Mouse (Mus musculus): ENCODE data around the gene Ppp1cb. TPM values are rescaled to one million over a fixed set of nuclear protein-coding genes. Genes with fewer than 3 reads are reported as not detected.

Ppp1cb gene
- polyA plus RNA-seq, 1 experiment from 2014 or later, result 219 TPM

- Histone ChIP-seq H3K27me3 (ENCODE audit: control insufficient read depth, insufficient read depth, low read length) (no peaks in the 10 kb centered on the region), H3K9ac (ENCODE audit: low read depth, low read length) (no peak overlapping the region), H3K4me3 (ENCODE audit: low read length) (no peak overlapping the region), H3K4me2 (replicated peaks; ENCODE audit: low read depth, low read length) (no peak overlapping the region), H3K36me3 (ENCODE audit: control insufficient read depth, insufficient read depth, low read length) (peaks cover 6% of the 10 kb centered on the region; the same call in 1 of the 2 replicates), H3K27ac (ENCODE audit: low read depth, low read length) (no peak overlapping the region), H3K4me1 (ENCODE audit: control insufficient read depth, insufficient read depth, low read length) (no peaks in the 10 kb centered on the region), H3K9me3 (ENCODE audit: control insufficient read depth, low read length) (no peaks in the 10 kb centered on the region)
- WGBS, result 57% methylated on average over 3 of the region's 3 CpGs
- no peak for ATAC-seq (ENCODE audit: low FRiP score, low TSS enrichment)
These were observed 50.1 kb downstream of the Ppp1cb start for GRCm38 (mm10) chr5:32508766-32509165.

- no peak for ATAC-seq (ENCODE audit: low FRiP score, low TSS enrichment)
- H3K27me3 ChIP-seq (ENCODE audit: control insufficient read depth, insufficient read depth, low read length), result no peaks in the 10 kb centered on the region
- no peak overlapping the region for H3K27ac ChIP-seq (ENCODE audit: low read depth, low read length)
- no peaks in the 10 kb centered on the region for H3K9me3 ChIP-seq (ENCODE audit: control insufficient read depth, low read length)
- no peak overlapping the region for H3K4me2 ChIP-seq (replicated peaks; ENCODE audit: low read depth, low read length)
- WGBS, result 42% methylated on average over 1 of the region's 1 CpGs
- no peak overlapping the region for H3K4me3 ChIP-seq (ENCODE audit: low read length)
- H3K4me1 ChIP-seq (ENCODE audit: control insufficient read depth, insufficient read depth, low read length), result no peaks in the 10 kb centered on the region
- H3K9ac ChIP-seq (ENCODE audit: low read depth, low read length), result no peak overlapping the region
- H3K36me3 ChIP-seq (ENCODE audit: control insufficient read depth, insufficient read depth, low read length), result no peaks in the 10 kb centered on the region
These were observed 61.7 kb downstream of the Ppp1cb start for GRCm38 (mm10) chr5:32520381-32520780.

GRCm38 (mm10) chr5:32549449-32549848 lies 90.8 kb downstream of the Ppp1cb start:
- H3K27me3 ChIP-seq (ENCODE audit: control insufficient read depth, insufficient read depth, low read length), result no peaks in the 10 kb centered on the region
- H3K4me3 ChIP-seq (ENCODE audit: low read length), result no peak overlapping the region
- H3K9ac ChIP-seq (ENCODE audit: low read depth, low read length), result no peak overlapping the region
- WGBS, result 74% methylated on average over 2 of the region's 2 CpGs
- ATAC-seq (ENCODE audit: low FRiP score, low TSS enrichment), result no peak
- H3K36me3 ChIP-seq (ENCODE audit: control insufficient read depth, insufficient read depth, low read length), result no peaks in the 10 kb centered on the region
- H3K4me1 ChIP-seq (ENCODE audit: control insufficient read depth, insufficient read depth, low read length), result no peaks in the 10 kb centered on the region
- no peak overlapping the region for H3K27ac ChIP-seq (ENCODE audit: low read depth, low read length)
- no peak overlapping the region for H3K4me2 ChIP-seq (replicated peaks; ENCODE audit: low read depth, low read length)
- H3K9me3 ChIP-seq (ENCODE audit: control insufficient read depth, low read length), result no peaks in the 10 kb centered on the region

- no peak overlapping the region for H3K4me3 ChIP-seq (ENCODE audit: low read length)
- H3K27ac ChIP-seq (ENCODE audit: low read depth, low read length), result no peak overlapping the region
- H3K4me2 ChIP-seq (replicated peaks; ENCODE audit: low read depth, low read length), result no peak overlapping the region
- H3K27me3 ChIP-seq (ENCODE audit: control insufficient read depth, insufficient read depth, low read length), result no peaks in the 10 kb centered on the region
- no peaks in the 10 kb centered on the region for H3K36me3 ChIP-seq (ENCODE audit: control insufficient read depth, insufficient read depth, low read length)
- H3K9ac ChIP-seq (ENCODE audit: low read depth, low read length), result no peak overlapping the region
- WGBS, result 74% methylated on average over 1 of the region's 1 CpGs
- no peaks in the 10 kb centered on the region for H3K9me3 ChIP-seq (ENCODE audit: control insufficient read depth, low read length)
- ATAC-seq (ENCODE audit: low FRiP score, low TSS enrichment), result no peak
- no peaks in the 10 kb centered on the region for H3K4me1 ChIP-seq (ENCODE audit: control insufficient read depth, insufficient read depth, low read length)
These were observed 106.1 kb downstream of the Ppp1cb start for GRCm38 (mm10) chr5:32564697-32565096.

Other genes with a start within 250 kb of the Ppp1cb start
- not detected in 2 replicates for gene Plb1, start 226.1 kb upstream of the Ppp1cb start, polyA plus RNA-seq (2014; fragmentation: Nextera tagmentation; extraction: Ambion mirVana)
- 24.7 and 42.0 TPM in 2 replicates for gene Yes1, start 152.3 kb downstream of the Ppp1cb start, polyA plus RNA-seq (2014; fragmentation: Nextera tagmentation; extraction: Ambion mirVana)